Mouse (Mus musculus): ENCODE measurements around the gene Anxa5.

DNA sequence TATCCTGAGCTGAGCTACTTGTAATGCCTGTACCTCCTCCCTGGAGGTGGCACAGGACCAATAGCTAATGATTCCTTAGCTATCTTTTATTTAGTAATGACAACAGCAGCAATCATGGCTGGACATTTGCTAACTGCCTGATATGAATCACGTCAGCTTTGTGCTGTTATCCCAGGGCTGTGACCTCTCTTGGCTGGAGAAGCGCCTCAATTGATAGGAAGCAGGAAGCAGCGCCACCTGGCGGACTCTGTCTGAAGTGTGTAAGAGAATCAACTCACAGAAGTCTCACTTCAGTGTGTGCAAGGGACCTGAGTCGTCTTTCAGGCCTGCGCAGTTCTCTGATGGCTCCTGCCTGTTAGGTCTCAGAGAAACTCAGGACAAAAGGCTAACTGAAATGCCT, 19.7 kb upstream of the Anxa5 start:
- TF ChIP-seq CTCF (IDR thresholded peaks at IDR 0.05) (peak; percentile 100), POLR2A (IDR thresholded peaks at IDR 0.05; ENCODE audit: insufficient read depth, low read depth, low read length) (no peak)

Data from heart, adult 2 months (tissue).